Mouse (Mus musculus): Measurements from ENCODE around the gene Bex6. TPM values are rescaled to one million over a fixed set of nuclear protein-coding genes. Genes with fewer than 3 reads are reported as not detected.
A peak's percentile ranks its signal among the peaks of the same experiment; 100 is the strongest.

Bex6 gene
- polyA plus RNA-seq, 1 experiment from 2014 or later: not detected

DNA sequence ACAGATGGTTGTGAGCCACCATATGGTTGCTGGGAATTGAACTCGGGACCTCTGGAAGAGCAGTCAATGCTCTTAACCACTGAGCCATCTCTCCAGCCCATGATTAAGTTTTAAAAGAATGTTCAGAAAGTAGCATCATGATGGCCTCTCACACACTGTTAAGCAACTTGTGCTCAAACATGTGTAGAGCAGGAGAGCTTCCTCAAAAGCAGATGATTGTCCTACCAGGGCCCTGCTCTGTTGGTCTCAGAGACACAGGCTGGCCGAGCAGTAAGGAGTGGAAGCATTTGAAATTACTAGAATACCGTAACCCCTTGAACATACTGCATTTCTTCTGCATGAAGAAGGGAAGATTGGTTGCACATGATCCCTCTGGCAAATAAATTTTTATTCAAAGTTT lies 20.7 kb upstream of the Bex6 start:
- H3K9ac ChIP-seq: no peak overlapping the region
- ATAC-seq (ENCODE audit: low FRiP score, low read depth): no peak
- 91% methylated on average over 3 of the region's 3 CpGs for WGBS
- H3K36me3 ChIP-seq: no peaks in the 10 kb centered on the region
- no peaks in the 10 kb centered on the region for H3K4me1 ChIP-seq
- H3K27ac ChIP-seq: no peak overlapping the region
- H3K9me3 ChIP-seq: no peaks in the 10 kb centered on the region
- no peaks in the 10 kb centered on the region for H3K27me3 ChIP-seq
- no peak overlapping the region for H3K4me2 ChIP-seq (replicated peaks)
- H3K4me3 ChIP-seq: no peak overlapping the region

DNA sequence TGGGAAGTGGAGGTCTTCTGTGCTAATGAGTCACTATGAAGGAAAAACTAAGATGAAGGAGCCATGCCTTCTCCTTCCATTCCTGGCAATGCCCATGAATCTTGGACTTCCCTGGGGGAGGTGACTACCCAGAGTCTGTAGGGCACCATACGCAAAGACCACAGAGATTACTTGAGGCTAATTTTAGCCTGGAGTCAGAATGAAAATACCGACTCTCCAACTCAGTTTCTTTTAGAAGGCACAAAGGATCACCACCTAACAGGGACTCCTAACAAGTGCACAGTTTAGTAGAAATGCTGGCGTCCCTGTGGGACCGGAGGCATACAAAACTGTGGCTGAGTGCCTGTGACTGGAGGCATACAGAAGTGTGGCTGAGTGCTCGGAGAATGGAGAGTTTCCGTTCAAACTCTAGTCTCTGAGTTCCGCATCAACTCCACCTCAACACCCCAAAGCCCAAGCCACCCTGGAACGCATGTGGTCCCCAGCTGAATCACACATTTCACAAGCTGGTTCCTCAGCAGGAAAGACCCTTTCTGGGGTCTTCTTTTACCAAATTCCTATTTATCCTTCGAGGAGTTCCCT lies 18.8 kb upstream of the Bex6 start:
- Histone ChIP-seq H3K27ac (no peak overlapping the region), H3K4me3 (no peak overlapping the region), H3K36me3 (no peaks in the 10 kb centered on the region), H3K9me3 (no peaks in the 10 kb centered on the region), H3K4me1 (peaks cover 8% of the 10 kb centered on the region), H3K4me2 (replicated peaks) (no peak overlapping the region), H3K9ac (no peak overlapping the region), H3K27me3 (peaks cover 10% of the 10 kb centered on the region)
- no peak for ATAC-seq (ENCODE audit: low FRiP score, low read depth)
- WGBS: 87% methylated on average over 9 of the region's 9 CpGs

DNA sequence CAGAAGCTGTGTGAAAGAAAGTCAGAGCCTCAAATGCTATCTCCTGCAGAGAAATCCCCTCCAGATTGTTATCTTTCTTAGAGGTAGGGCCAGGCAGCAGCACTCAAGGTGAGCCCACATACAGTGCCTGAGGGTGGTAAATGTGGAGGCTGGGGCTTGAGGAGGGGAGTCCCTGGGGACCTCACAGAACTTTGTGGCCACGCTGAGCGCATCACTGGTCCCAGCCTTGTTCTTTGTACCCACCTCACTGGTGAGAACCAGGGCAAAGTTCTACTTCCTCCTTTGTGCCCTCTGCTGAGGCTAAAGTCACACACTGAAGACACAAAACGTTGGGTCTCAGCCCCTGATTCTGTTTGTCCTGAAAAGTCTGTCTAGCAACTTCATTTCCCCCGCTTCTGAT lies 16.2 kb upstream of the Bex6 start:
- Histone ChIP-seq H3K4me1 (peaks cover 8% of the 10 kb centered on the region), H3K9me3 (no peaks in the 10 kb centered on the region), H3K36me3 (no peaks in the 10 kb centered on the region), H3K4me2 (replicated peaks) (0 out of 2 replicates have a peak overlapping the region, but pooled peaks have one; percentile 0), H3K27me3 (peaks cover 13% of the 10 kb centered on the region), H3K27ac (no peak overlapping the region), H3K9ac (no peak overlapping the region), H3K4me3 (no peak overlapping the region)
- WGBS: 67% methylated on average over 4 of the region's 4 CpGs
- ATAC-seq (ENCODE audit: low FRiP score, low read depth): no peak

DNA sequence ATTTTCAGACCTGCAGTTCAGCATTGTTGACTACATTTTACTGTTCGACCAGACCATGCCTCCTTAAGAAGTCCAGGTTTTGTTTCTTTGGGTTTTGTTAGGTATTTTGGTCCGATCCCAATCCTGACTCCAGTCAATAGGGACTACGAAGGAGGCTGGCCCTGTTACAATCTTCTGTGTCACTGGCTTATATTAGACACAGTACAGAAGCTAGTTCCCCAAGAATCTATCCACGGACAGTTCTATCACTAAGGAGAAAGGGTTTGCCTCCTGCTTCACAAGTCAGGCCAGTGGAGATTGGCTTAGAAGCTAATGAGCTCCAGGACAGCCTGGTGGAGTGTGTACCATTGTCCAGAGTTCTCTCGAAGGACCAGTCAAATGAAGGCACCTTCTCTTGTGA lies 15.7 kb upstream of the Bex6 start:
- H3K4me2 ChIP-seq (replicated peaks): peak overlapping the region; percentile 88; the same call in 1 of the 2 replicates
- peak overlapping the region; percentile 49; the same call in 1 of the 2 replicates for H3K4me3 ChIP-seq
- WGBS: 80% methylated on average over 5 of the region's 5 CpGs

DNA sequence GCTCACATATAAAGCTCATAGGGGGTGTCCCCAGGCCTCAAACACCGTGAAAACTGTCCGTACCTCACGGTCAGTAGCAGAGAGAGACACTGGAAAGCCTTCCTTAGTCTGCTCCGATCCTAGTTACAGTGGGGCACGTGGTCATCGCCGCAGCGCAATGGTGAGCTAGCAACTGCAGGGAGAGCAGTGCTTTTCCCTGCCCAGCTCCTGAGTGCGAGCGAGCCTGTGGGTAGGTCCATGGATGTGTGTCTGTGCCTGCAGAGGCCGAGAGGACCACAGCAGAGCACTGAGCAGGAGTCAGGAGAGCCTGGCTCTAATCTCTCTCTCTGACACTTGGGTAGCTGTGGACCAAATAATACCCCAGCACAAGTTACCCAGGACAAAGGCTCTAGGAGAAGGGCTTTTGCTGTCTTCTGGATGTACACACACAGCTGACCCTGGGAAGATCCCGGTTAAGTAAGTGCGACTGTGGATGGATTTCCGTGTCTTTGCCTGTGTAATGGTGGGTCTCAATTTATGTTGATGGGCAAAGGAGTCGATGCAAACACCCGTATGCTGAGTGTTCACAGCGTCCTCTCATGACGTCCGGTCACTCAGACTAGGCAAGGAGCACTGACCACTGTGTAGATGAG lies 15.1 kb upstream of the Bex6 start:
- no peak overlapping the region for H3K27ac ChIP-seq
- 70% methylated on average over 19 of the region's 19 CpGs for WGBS

More for the DNA sequence above, 15.7 kb upstream of the Bex6 start:
- no peak for ATAC-seq (ENCODE audit: low FRiP score, low read depth)
- H3K27ac ChIP-seq: no peak overlapping the region
- peaks cover 8% of the 10 kb centered on the region for H3K4me1 ChIP-seq
- H3K9ac ChIP-seq: no peak overlapping the region
- no peaks in the 10 kb centered on the region for H3K36me3 ChIP-seq
- peaks cover 13% of the 10 kb centered on the region for H3K27me3 ChIP-seq
- no peaks in the 10 kb centered on the region for H3K9me3 ChIP-seq

DNA sequence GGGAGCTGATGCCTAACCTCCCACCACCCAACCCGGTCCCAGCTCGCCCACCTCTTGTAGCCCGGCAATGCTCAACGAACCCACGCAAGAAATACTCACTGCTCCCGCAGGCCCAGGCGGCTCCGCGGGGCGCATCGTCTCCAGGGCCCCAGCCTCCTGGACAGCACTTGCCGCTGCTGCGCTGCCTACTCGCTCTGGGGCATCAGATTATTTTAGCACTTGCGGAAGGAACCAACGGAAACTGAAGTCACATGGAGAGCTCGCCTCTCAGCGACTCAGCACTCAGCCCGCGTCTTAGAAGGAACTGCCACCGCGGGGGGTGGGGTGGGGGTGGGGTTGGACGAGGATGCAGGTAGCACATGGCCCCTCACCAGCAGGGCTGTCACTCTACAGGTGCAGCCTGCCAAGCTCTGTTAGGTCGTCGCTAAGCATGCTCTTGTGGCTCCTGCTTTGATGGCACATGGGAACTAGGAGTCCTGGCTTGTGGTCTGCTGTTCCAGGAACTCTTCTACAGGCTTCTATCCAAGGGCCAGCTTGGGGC lies 14.3 kb upstream of the Bex6 start, which contains the start of gene Nrros:
Nrros (minus strand) TSS at position 314 of the 541 bp plus-strand sequence.
- H3K27me3 ChIP-seq: peaks cover 13% of the 10 kb centered on the region
- peak within 1 kb of the TSS; percentile 70 for H3K9ac ChIP-seq
- H3K4me2 ChIP-seq (replicated peaks): peak within 1 kb of the TSS; percentile 88
- H3K36me3 ChIP-seq: no peaks in the 10 kb centered on the region
- 3% methylated on average over 25 of the region's 25 CpGs for WGBS
- H3K4me3 ChIP-seq: peak within 1 kb of the TSS; percentile 49
- H3K4me1 ChIP-seq: peaks cover 8% of the 10 kb centered on the region
- no peaks in the 10 kb centered on the region for H3K9me3 ChIP-seq
- peak; percentile 36; the same call in 1 of the 2 replicates for ATAC-seq (ENCODE audit: low FRiP score, low read depth)
- no peak within 1 kb of the TSS for H3K27ac ChIP-seq

More for the DNA sequence above, 15.1 kb upstream of the Bex6 start:
- no peak for ATAC-seq (ENCODE audit: low FRiP score, low read depth)
- Histone ChIP-seq H3K4me1 (peaks cover 8% of the 10 kb centered on the region), H3K36me3 (no peaks in the 10 kb centered on the region), H3K9me3 (no peaks in the 10 kb centered on the region), H3K4me2 (replicated peaks) (peak overlapping the region; percentile 88), H3K27me3 (peaks cover 13% of the 10 kb centered on the region), H3K9ac (peak overlapping the region; percentile 70), H3K4me3 (peak overlapping the region; percentile 49)

DNA sequence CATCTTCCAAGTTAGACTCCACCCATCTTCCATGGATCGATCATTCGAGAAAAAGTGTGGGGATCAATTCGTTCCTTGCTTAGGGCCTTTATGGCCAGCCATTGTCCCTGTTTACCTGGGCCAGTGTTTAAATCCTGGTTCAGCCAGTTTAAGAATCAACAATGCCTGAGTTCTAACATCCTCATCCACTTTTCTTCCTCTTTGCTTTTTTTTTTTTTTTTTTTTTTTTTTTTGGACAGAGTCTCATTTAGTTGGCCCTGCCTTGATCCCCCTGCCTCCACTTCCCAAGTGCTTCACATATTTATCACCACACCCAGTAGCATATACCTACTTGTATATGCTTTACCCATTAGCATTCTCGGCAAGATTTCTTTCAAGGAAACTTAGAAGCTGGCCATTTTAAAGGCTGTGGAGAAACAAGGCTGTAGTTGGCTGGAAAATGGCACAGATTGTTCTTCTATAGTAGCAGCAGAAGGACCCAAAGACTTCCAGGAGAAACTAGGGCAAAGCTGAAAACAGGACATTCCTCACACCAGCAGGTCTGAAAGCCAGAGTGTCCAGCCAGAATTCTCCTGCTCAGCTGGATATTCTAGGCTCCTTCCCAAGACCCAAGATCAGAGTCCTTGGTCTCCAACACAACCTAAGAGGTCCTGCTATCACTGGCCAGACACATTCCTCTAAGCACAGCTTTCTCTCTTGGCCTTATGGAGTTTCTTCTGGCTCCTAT lies 11.6 kb upstream of the Bex6 start:
- Histone ChIP-seq H3K4me2 (replicated peaks) (no peak overlapping the region), H3K27me3 (peaks cover 13% of the 10 kb centered on the region), H3K9ac (no peak overlapping the region), H3K4me1 (peaks cover 8% of the 10 kb centered on the region), H3K9me3 (no peaks in the 10 kb centered on the region), H3K4me3 (no peak overlapping the region), H3K36me3 (no peaks in the 10 kb centered on the region), H3K27ac (no peak overlapping the region)
- 91% methylated on average over 4 of the region's 4 CpGs for WGBS
- no peak for ATAC-seq (ENCODE audit: low FRiP score, low read depth)

DNA sequence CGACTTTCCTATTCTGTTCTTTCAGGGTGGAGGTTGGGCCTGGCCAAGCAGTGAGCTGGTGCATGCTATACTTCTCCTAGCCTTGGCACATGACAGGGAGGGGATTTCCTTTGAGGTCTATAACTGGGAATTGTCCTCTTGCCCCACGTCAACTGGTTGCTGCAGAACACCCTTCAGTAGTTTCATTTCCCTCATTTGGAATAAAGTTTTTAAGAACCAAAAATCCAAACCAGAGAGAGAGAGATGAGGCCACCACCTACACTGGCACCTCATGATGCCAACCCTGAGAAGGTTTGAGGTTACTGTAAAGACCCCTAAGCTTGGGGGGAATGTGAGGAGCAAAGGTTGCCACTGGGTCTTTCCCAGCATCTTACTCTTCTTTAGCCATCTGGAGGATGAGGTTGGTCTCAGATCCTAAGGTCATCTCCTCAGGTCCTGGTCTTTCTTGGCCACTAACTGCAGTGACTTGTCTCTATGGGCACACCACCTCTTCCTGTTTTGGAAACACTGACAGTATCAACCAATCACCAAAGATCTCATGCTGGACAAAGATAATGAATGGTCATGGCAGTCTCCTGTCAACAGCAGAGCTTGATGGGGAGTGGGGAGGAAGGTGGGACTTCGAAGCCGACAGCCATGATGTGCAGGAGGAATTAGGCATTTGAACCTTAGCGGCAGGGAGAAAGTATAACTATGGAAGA lies 8.4 kb upstream of the Bex6 start:
- Histone ChIP-seq H3K4me2 (replicated peaks) (no peak overlapping the region), H3K9ac (no peak overlapping the region), H3K4me1 (no peaks in the 10 kb centered on the region), H3K27me3 (no peaks in the 10 kb centered on the region), H3K27ac (no peak overlapping the region), H3K9me3 (no peaks in the 10 kb centered on the region), H3K36me3 (no peaks in the 10 kb centered on the region), H3K4me3 (no peak overlapping the region)
- ATAC-seq (ENCODE audit: low FRiP score, low read depth): no peak
- WGBS: 84% methylated on average over 5 of the region's 5 CpGs

DNA sequence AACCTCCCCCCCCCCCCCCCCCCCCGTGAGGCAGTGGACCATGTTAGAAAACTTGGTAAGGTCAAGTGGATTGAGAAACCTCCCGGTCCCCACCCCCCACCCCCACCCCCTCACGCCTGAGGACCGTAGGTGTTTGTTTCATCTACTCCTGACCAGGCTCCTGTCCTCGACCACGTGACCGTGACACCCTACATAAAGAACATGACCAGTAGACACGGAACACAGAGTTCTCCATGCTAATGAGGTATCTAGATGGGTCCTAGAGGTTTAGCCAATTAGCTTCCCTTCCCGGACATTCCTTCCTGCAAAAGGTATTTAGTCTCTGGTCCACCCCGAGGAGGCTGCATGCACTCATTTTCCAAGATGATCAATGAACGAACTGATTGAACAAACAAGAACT lies 6.2 kb upstream of the Bex6 start:
- Histone ChIP-seq H3K27me3 (no peaks in the 10 kb centered on the region), H3K4me1 (no peaks in the 10 kb centered on the region), H3K9ac (no peak overlapping the region), H3K4me3 (no peak overlapping the region), H3K27ac (no peak overlapping the region), H3K4me2 (replicated peaks) (no peak overlapping the region), H3K9me3 (no peaks in the 10 kb centered on the region), H3K36me3 (no peaks in the 10 kb centered on the region)
- WGBS: 73% methylated on average over 11 of the region's 11 CpGs
- ATAC-seq (ENCODE audit: low FRiP score, low read depth): no peak

DNA sequence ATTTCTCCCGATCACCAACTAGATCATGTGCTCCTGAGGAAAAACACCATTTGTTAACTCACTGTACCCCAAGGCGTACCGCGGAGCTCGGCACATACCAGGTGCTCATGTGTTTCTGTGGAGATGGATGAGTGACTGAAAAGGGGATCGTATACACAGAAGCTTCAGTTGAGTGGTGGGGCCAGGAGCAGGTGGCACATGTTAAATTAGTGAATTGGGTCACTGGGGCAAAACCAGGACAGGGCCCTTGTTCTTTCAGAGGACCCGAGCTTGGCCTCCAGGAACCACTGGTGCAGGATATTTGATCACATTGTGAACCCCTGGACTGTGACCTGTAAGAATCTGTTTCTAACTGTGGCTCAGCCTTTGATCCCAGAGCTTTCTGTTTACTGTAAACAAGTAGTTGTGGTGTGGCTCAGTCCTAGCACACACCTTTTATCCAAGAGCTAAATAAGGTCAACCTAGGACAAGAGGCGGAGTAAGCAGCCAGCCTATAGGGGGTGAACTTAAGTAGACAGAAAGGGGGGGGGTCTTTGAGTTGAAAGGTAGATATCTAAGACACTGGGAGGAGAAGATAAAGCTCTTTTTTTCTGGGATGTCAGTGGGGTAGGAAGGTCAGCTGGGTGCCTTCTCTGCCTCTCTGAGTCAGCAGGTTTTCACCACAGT lies 5.2 kb upstream of the Bex6 start:
- Histone ChIP-seq H3K4me2 (replicated peaks) (no peak overlapping the region), H3K36me3 (no peaks in the 10 kb centered on the region), H3K27me3 (no peaks in the 10 kb centered on the region), H3K27ac (no peak overlapping the region), H3K9ac (no peak overlapping the region), H3K4me3 (no peak overlapping the region), H3K9me3 (no peaks in the 10 kb centered on the region), H3K4me1 (no peaks in the 10 kb centered on the region)
- 83% methylated on average over 8 of the region's 8 CpGs for WGBS
- ATAC-seq (ENCODE audit: low FRiP score, low read depth): no peak

DNA sequence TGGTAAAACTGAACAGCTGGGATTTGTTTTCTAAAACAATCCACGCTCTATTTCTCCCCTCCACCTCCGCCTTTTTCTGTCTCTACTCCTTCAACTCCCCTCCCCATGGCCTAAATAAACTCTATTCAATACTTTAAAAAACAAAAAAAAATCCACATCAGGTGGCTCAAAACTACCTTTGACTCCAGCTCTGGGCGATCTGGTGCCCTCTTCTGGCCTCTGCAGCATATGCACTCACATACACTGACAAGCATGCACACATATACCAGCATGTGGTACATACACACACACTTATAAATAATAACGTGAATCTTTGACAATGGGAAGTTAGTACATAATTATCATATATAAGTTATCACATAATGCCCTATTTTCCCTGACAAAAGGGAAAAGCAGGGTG lies 4.6 kb upstream of the Bex6 start:
- no peak overlapping the region for H3K4me2 ChIP-seq (replicated peaks)
- no peak overlapping the region for H3K4me3 ChIP-seq
- H3K27ac ChIP-seq: no peak overlapping the region
- H3K4me1 ChIP-seq: no peaks in the 10 kb centered on the region
- no peaks in the 10 kb centered on the region for H3K27me3 ChIP-seq
- WGBS: 89% methylated on average over 4 of the region's 4 CpGs
- no peaks in the 10 kb centered on the region for H3K9me3 ChIP-seq
- H3K36me3 ChIP-seq: no peaks in the 10 kb centered on the region
- ATAC-seq (ENCODE audit: low FRiP score, low read depth): no peak
- no peak overlapping the region for H3K9ac ChIP-seq
